Mouse (Mus musculus) E14TG2a.4 (cell line): ENCODE data around the gene Ttc28.

Source experiments
- CTCF ChIP-seq: conservative IDR thresholded peaks from 2 replicates; pipeline ENCODE4 v1.5.1; 2014; ENCODE audit warnings: low read length
- NANOG ChIP-seq: IDR thresholded peaks from 2 replicates; pipeline ENCODE4 v1.6.1; 2014; ENCODE audit warnings: borderline replicate concordance, low read length, mixed read lengths
- POU5F1 ChIP-seq: IDR thresholded peaks from 2 replicates; pipeline ENCODE4 v1.6.1; 2014; ENCODE audit warnings: low read length, borderline replicate concordance

DNA sequence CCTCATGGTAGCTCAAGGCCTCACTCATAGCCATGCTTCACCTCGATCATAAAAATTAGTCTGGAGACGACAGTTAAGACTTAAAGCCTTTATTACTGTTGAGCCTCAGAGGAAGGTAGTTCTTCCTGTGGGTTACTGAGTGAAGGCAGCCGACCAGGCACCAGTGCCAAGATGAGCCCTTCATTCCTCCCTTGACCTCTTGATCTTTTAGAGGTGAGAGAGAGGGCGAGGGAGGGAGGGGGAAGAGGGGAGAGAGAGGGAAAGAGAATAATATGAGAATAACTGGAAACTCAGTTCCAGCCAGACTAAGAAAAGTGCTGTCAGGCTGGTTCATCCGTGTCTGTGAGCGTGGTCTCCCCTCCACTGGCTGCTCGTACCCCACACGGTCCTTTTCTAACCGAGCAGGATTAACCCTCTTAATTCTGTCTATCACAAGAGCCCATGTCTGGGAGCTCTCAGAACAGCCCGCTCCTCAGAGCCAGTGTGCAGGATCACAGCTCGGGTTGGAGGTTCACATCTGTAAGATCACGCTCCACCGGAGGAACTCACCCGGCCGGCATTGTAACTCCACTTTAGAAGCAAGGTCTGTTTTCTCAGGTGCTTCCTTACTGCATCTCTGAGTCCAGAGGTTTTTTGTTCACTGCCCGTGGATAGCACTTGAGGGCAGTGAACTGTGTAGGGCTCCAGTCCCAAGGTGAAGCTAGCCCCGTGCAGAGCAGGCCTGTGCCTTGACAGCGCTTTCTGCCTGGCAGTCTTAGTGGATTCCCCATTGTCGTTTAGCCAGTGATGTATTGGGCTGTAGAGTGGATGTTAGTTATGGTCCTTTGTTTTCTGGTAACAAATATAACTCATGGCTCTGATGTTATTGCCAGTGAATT lies 272.5 kb downstream of the Ttc28 start:
- TF ChIP-seq CTCF (no peak), NANOG (no peak), POU5F1 (no peak)
